Mouse (Mus musculus) c-Kit-positive CD71-positive TER-119-negative erythroid progenitor cells, embryonic 14.5 days (primary cell): Measurements from ENCODE around the gene C2.

Experiments used
- DNase-seq: peaks from one replicate; pipeline ENCODE4 v3.0.0-alpha.2; 2013; ENCODE audit warnings: low read depth

The C2 gene

DNA sequence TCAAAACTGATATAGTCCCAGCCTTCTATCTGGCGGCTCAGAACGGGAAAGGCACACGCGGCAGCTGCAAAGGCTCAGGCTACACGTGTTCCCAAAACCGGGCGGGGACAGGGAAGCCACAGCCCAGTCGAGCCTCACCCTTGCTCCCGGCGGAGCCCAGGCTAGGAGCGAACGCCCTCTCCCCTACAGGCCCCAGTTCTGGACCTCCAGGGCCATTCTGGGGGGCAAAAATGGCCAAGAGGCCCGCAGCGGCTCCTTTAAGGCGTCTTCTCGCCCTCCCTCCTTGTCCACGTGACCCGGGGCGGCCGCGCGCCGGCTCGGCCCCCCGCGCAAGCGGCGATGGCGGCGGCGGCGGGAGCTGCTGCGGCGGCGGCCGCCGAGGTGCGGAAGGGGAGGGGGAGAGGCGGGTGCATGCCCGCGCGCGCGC is at the start of gene C2, which contains the start of gene Ehmt2:
Gene C2, minus strand, starts transcription at position 106 of the 427 bp plus-strand sequence.
Gene Ehmt2, plus strand, starts transcription at position 310 of the 427 bp plus-strand sequence.
- DNase-seq = peak; percentile 60

- no peak for DNase-seq
Measured at GRCm38 (mm10) chr17:34947606-34948005, 49.5 kb upstream of the C2 start.

GRCm38 (mm10) chr17:34946486-34947140 is 48.5 kb upstream of the C2 start:
- no peak for DNase-seq

DNA sequence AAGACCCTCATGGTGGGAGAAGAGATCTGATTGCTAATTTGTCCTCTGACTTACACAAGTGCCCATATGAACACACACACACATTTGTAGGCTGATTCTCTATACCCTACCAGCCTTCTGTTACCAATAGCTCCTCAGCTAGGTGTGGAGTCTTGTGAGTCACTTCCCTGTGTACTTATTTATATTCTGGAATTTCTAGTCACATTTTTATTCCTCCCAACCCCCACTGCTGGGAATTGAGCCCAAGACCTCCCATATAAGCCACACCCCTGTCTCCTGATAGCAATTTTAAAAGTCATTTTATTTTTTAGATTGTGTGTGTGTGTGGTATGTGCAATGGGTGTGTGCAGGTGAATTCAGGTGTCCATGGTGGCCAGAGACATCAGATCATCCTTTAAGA is 46.3 kb upstream of the C2 start:
- DNase-seq = no peak

- DNase-seq = no peak
Measured at GRCm38 (mm10) chr17:34943128-34943815, 45.2 kb upstream of the C2 start.

GRCm38 (mm10) chr17:34941344-34942041 is 43.4 kb upstream of the C2 start:
- no peak for DNase-seq

- DNase-seq = no peak
Measured at GRCm38 (mm10) chr17:34937960-34938505, 40.0 kb upstream of the C2 start.

DNA sequence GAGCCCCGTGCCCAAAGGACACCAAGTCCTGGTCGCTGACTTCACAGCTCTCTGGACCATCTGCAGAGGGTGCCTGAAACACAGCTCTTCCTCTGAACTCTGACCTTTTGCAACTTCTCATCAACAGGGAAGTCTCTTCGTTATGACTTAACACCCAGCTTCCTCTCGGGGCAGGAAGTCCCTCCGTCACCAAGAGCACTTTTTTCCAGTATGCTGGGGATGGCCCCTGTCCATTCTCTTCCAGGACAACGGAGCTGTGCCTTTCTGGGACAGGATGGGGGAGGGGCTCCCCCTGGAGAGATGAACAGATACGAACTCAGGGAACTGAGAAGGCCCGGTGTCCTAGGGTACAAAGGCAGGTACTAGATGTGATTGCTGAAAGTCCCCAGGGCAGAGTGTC is 36.8 kb upstream of the C2 start:
- DNase-seq = no peak

GRCm38 (mm10) chr17:34934031-34934430 is 36.0 kb upstream of the C2 start:
- no peak for DNase-seq

DNA sequence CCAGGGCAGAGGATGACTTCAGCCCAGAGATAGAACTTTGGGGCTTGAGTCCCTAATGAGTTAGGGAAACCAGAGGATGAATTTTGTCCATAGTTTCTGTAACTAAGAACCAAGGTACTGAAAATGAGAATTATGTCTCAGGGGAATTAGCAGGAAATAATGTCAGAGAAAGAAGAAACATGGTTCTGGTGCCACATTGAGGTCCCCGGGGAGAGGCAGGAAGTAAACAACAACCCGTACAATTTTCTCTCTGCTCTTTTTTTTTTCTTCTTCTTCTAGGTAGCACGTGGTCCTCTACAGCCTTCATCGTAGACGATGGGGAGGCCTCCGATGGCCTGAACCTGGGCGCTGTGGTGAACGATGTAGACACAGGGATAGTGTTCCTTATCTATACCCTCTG is 34.2 kb upstream of the C2 start:
- no peak for DNase-seq

DNA sequence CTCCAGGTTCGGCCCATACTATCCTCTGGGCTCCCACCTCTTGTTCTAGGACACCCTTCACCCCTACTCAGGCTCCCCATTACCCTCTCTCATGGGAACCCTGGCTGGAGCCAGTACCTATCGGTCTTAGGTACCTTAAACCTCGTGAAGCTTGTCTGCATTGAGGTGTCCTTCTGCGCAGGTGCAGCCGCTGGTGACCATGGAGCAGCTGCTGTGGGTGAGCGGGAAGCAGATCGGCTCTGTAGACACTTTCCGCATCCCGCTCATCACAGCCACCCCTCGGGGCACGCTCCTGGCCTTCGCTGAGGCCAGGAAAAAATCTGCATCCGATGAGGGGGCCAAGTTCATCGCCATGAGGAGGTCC is 33.7 kb upstream of the C2 start:
- DNase-seq = no peak

DNA sequence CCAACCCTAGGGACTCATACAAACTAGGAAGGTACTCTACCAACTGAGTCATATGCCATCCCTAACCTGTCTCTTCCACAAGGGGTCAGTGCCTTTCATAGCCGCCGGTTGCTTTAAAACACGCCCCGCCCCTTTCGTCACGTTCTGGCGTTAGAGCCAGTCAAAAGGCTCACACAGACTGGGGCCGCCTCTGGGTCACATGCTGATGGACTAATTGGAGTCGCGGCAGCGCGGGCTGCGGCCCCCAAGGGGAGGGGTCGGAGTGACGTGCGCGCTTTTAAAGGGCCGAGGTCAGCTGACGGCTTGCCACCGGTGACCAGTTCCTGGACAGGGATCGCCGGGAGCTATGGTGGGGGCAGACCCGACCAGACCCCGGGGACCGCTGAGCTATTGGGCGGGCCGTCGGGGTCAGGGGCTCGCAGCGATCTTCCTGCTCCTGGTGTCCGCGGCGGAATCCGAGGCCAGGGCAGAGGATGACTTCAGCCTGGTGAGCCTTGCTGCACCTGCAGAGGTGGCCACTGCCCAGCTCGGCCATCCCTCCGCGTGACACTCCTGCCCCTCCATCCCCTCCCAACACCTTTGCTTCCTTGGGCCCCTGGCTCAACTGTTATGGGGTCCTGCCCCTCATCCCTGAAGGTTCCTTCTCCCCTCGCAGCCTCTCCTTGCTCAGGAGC is 33.1 kb upstream of the C2 start, which contains the start of gene Neu1:
Gene Neu1, plus strand, starts transcription at position 193 of the 674 bp plus-strand sequence.
- DNase-seq = peak; percentile 99

DNA sequence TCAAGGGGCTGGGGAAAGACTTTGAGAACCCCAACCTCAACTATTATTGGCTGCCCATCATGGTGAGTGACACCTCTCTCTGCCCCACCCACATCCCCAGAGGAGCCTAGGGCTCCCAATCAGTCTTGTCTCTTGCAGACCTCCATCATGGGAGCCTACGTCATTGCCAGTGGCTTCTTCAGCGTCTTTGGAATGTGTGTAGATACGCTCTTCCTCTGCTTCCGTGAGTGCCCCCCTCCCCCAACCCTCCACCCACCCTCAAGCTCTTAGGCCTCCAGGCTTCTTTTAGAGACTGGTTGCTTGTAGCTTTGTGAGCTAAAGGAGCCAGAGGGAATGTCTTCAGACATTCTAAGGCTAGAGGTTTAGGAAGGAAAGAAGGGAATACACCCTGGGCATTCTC is 30.8 kb upstream of the C2 start:
- no peak for DNase-seq

- DNase-seq = no peak
Measured at GRCm38 (mm10) chr17:34927306-34928019, 29.4 kb upstream of the C2 start.

DNA sequence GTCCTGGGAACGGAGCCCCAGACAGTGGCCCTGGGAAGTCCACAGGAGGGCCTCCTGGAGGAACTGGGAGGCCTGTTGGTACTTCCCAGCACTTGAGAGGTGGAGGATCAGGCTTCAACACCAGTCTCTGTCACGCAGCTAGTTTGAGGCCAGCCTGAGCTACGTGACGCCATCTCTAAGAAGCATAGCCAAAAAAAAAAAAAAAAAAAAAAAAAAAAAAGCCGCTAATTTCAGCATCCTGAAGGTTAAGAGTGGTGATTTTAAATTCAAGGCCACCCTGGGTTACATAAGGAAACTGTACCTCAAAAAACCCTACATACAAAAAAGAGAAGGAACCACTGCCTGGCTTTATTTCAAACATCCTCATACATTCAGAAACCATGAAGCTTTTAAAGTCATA is 26.2 kb upstream of the C2 start:
- DNase-seq = no peak

DNA sequence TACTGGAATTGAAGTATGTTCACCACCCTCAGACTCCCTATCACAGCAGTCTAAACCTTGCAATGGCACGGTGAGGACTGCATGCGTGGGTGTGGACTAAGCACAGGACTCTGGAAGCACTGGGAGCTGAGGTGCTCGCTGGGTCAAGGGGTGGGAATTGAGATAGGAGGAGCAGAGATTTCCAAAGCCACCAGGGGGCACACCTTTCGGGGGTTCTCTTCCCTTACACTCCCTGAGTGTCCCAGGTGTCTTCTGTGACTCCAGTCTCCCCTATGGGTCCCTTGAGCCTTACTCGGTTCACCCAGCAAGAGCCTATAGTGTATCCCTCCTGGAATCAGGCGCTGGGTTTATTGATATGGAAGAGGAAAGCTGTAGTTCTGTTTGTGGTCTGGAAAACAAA is 24.9 kb upstream of the C2 start:
- DNase-seq = no peak

DNA sequence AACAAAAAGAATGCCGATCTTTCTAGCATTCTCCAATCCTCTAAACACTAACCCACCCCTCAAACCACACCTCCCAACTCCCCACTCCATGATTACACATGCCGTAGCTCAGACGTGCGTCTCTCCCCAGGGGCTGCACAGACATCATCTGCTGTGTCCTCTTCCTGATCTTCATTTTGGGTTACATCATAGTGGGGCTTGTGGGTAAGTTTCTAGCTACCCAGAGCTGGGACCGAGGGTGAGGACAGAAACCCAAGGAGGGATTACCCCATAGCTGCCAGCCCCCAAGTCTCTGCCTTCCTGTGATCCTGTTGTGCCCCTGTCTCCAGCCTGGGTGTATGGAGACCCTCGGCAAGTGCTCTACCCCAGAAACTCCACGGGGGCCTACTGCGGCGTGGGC is 19.1 kb upstream of the C2 start:
- DNase-seq = no peak

- no peak for DNase-seq
Measured at GRCm38 (mm10) chr17:34916316-34916715, 18.3 kb upstream of the C2 start.

DNA sequence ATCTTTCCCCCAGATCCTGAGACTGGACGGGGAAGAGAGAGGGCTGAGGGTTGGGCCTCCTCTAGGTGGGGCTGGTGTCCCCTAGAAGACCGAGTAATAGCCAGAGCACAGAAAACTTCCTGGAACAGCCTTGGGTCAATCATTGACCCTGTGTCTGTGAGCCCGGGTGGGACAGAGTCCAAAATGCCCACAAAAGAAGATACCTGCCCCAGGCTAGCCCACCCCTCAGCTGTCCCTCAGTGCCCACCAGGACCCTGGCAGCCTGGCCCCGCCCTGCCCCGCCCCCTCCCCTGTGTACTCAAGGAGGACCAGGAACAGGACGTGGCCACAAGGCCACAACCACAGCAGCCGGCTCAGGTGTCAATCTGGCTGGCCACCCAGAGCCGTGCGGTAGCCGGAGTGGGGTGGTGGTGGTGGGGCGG is 17.4 kb upstream of the C2 start:
- DNase-seq = no peak

DNA sequence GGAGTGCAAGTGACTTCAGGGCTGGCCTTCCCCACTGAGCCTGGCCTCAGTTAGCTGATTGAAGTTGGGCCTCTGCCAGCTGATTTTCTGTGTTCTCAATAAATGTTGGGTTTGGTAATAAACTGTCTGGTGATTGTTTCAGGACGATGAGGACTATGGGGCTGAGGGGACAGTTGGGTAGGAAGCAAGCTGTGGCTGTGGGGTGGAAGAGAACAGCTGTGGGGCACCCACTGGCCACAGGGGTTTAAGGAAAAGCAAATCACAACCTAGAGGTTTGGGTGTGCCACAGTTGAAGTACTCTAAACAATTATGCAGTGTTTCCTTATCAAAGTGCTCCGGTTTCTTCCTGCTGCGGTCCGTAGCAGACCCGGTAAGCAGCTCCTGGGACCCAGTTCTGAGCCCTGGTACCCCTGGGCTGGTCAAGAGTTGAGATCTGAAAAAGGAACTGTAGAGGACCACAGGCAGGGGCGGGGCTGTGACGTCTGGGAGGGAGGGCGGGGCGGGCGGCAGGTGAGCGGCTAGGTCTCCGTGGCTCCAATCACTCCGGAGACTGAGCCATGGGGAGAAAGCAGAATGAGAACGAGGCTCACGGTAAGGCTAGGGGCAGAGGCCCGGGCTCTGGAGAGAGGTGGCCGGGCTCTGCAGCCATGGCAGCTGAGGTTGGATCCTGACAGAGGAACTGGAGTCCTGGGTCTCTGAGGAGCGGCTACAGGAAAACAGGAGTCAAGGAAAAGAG is 16.0 kb upstream of the C2 start, which contains the start of gene Slc44a4:
Gene Slc44a4, plus strand, starts transcription at position 537 of the 736 bp plus-strand sequence.
- no peak for DNase-seq

DNA sequence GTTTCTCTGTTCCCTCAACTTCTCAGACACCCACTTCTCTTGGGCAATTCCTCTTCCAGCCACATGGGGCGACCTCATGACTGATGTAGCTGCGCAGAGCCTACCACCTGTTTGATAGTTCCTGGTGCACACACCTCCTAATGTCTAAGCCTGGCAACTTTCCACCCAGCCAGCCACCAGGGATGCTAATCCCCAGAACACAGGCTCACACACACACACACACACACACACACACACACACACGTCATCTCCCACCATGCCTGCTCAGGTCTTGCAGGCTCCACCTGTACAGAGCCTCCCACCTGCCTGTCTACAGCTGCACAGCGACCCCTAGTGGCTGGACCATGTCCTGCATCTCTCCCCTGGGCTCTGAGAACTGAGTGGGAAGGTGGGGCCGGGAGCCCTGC is 13.9 kb upstream of the C2 start:
- DNase-seq = peak; percentile 73
